Mouse (Mus musculus) intestine, embryonic 16.5 days (tissue): ENCODE measurements around the gene Zdhhc5. TPM values are rescaled to one million over a fixed set of nuclear protein-coding genes. Genes with fewer than 3 reads are reported as not detected.

Experiments used
- ATAC-seq: fragments of 200-750 bp; cut with Nextera tagmentation; 2 replicates; pipeline ENCODE4 v1.8.0; 2017; ENCODE audit warnings: moderate TSS enrichment, moderate library complexity
- H3K27ac ChIP-seq: fragments of 300-500 bp; sonication (generic); 2 replicates; pipeline ENCODE4 v1.5.1; 2014; ENCODE audit warnings: mild to moderate bottlenecking, low read length
- H3K27me3 ChIP-seq: fragments of 300-500 bp; sonication (generic); replicated peaks from 2 replicates; pipeline ENCODE4 v1.6.1; 2014; ENCODE audit warnings: low read length, control low read depth, mixed read lengths; ENCODE audit not compliant: control insufficient read depth, insufficient read depth
- H3K36me3 ChIP-seq: fragments of 300-500 bp; sonication (generic); 2 replicates; pipeline ENCODE4 v1.6.1; 2014; ENCODE audit warnings: low read length, control low read depth; ENCODE audit not compliant: control insufficient read depth, insufficient read depth
- H3K4me1 ChIP-seq: fragments of 300-500 bp; sonication (generic); 2 replicates; pipeline ENCODE4 v1.6.1; 2014; ENCODE audit warnings: low read length, control low read depth, mixed read lengths; ENCODE audit not compliant: control insufficient read depth, insufficient read depth
- H3K4me2 ChIP-seq: fragments of 300-500 bp; sonication (generic); 2 replicates; pipeline ENCODE4 v1.6.1; 2014; ENCODE audit warnings: low read depth, low read length, control low read depth
- H3K4me3 ChIP-seq: fragments of 300-500 bp; sonication (generic); 2 replicates; pipeline ENCODE4 v1.5.1; 2014; ENCODE audit warnings: mild to moderate bottlenecking, low read length
- H3K9ac ChIP-seq: fragments of 300-500 bp; sonication (generic); 2 replicates; pipeline ENCODE4 v1.6.1; 2014; ENCODE audit warnings: low read depth, low read length
- H3K9me3 ChIP-seq: fragments of 300-500 bp; sonication (generic); 2 replicates; pipeline ENCODE4 v1.6.1; 2016; ENCODE audit warnings: low read length, control low read depth; ENCODE audit not compliant: control insufficient read depth
- WGBS: fragments of 180-500 bp; shearing (Covaris S2); extraction: QIAGEN DNeasy Blood & Tissue Kit; methylation state at CpG from one replicate; pipeline ENCODE4 v1.1.7; 2014; 5-methylcytosine and 5-hydroxymethylcytosine counted together
- polyA plus RNA-seq: library from polyadenylated mRNA; unstranded; fragments of >200 nt; fragmentation: Nextera tagmentation; extraction: Ambion mirVana; gene quantifications from 2 replicates; pipeline ENCODE4 v1.2.1, GENCODE M21; 2015

Gene Zdhhc5
- polyA plus RNA-seq, 1 experiment from 2014 or later = 18.3 TPM

DNA sequence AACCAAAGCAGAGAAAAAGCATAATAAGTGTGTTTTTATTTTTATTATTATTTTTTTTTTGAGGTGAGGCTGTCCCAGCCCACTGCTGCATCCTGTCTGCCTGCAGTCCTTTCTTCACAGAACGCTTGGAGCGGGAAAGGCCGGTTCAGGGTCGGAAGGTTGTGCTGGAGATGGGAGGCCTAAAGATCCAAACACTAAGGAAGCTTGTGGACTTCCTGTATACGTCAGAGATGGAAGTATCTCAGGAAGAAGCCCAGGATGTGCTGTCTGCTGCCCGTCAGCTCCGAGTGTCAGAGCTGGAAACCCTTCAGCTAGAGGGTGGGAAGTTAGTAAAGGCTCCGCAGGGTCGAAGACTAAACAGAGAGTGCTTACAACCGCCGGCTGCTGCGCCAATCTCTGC, 48.9 kb downstream of the Zdhhc5 start:
- peaks cover 8% of the 10 kb centered on the region for H3K4me1 ChIP-seq
- no peak overlapping the region for H3K4me3 ChIP-seq
- H3K9ac ChIP-seq = no peak overlapping the region
- H3K36me3 ChIP-seq = no peaks in the 10 kb centered on the region
- WGBS = 50% methylated on average over 12 of the region's 12 CpGs
- no peak overlapping the region for H3K4me2 ChIP-seq
- no peaks in the 10 kb centered on the region for H3K27me3 ChIP-seq
- no peak overlapping the region for H3K27ac ChIP-seq
- no peak for ATAC-seq
- no peaks in the 10 kb centered on the region for H3K9me3 ChIP-seq

DNA sequence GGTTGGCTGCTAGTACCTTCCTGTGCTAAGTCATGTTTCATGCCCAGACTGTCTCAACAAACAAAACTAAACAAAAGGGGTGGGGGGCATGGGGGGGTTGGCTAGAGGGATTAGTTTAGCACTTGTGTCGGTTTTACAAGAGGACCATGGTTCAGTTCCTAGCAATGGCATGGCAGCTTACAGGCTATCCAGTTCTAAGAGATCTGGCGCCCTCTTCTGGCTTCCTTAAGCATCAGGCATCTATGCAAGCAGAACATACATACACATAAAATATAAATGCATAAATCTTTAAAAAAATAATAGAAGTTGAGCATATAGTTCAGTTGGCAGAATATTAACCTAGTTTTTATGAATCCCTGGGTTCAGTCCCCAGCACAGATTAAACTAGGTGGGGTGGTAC, 52.1 kb downstream of the Zdhhc5 start:
- H3K4me2 ChIP-seq = no peak overlapping the region
- no peaks in the 10 kb centered on the region for H3K9me3 ChIP-seq
- H3K27ac ChIP-seq = no peak overlapping the region
- ATAC-seq = no peak
- no peaks in the 10 kb centered on the region for H3K4me1 ChIP-seq
- H3K9ac ChIP-seq = no peak overlapping the region
- H3K4me3 ChIP-seq = no peak overlapping the region
- H3K27me3 ChIP-seq = no peaks in the 10 kb centered on the region
- 33% methylated on average over 2 of the region's 2 CpGs for WGBS
- H3K36me3 ChIP-seq = no peaks in the 10 kb centered on the region

DNA sequence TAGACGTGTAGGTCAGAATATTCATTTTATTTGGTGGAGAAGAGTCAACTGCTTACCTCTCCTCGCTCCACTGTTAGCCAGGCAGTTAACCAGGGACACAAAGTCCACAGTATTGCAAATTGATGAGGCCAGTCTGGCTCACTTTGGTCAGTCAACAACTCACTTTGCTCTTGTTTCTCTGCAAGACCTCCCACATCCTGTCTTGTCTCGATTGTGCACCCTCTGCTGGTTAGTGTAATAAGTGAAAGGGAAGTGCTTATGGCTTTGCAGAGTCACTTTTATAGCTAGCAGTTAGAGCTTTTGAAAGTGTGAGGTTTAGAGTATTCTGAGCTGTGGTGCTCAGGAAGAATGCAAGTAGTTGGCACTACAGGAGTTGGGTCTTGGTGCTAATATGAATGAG, 54.7 kb downstream of the Zdhhc5 start:
- no peaks in the 10 kb centered on the region for H3K9me3 ChIP-seq
- H3K4me2 ChIP-seq = no peak overlapping the region
- H3K27me3 ChIP-seq = no peaks in the 10 kb centered on the region
- ATAC-seq = peak; percentile 68
- 52% methylated on average over 3 of the region's 3 CpGs for WGBS
- H3K9ac ChIP-seq = no peak overlapping the region
- H3K27ac ChIP-seq = no peak overlapping the region
- no peak overlapping the region for H3K4me3 ChIP-seq
- no peaks in the 10 kb centered on the region for H3K4me1 ChIP-seq
- H3K36me3 ChIP-seq = no peaks in the 10 kb centered on the region

DNA sequence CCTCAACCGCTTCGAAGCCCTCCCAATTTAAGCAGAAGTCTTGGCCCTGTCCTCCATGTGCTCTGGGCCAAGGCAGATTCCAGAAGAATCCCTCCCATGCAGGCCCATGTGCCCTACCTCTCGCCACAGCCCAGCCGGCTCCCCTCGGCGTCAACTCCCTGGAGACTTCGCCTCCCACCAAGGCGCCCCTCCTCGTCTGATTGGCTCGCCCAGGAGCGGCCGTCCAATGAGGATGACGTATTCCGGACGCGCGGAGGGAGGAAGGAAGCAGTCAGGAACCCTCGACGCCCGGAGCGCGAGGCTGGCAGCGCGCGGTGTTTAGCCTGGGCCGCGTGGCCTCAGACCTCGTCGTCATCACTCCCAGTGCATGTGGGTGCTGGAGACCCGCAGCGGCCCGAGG, 56.2 kb downstream of the Zdhhc5 start, which contains the start of gene Btbd18:
Gene Btbd18 (plus strand): TSS at position 274 of the 400 bp plus-strand sequence.
- H3K27ac ChIP-seq = no peak within 1 kb of the TSS
- no peak within 1 kb of the TSS for H3K4me3 ChIP-seq
- H3K4me2 ChIP-seq = no peak within 1 kb of the TSS
- ATAC-seq = no peak
- 94% methylated on average over 32 of the region's 32 CpGs for WGBS
- no peaks in the 10 kb centered on the region for H3K27me3 ChIP-seq
- H3K9me3 ChIP-seq = no peaks in the 10 kb centered on the region
- no peaks in the 10 kb centered on the region for H3K36me3 ChIP-seq
- H3K9ac ChIP-seq = no peak within 1 kb of the TSS
- H3K4me1 ChIP-seq = no peaks in the 10 kb centered on the region

DNA sequence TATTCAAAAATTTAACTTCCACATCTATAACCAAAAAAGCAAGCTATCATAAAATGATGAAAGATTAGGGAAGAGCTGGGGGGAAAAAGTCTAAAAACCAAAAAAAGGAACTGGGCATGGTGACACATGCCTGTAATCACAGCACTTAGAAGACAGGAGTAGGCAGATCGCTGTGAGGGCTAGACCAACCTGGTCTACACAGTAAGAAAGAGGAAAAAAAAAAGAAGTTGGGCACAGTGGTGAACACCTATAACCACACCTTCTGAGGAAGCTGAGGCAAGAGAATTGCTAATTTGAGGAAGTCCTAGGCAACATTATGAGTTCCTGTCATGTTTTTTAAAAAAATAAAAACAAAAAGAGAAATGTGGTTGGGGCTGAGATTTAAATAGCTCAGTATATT, 59.1 kb downstream of the Zdhhc5 start:
- Histone ChIP-seq H3K27me3 (no peaks in the 10 kb centered on the region), H3K27ac (no peak overlapping the region), H3K9me3 (no peaks in the 10 kb centered on the region), H3K4me3 (no peak overlapping the region), H3K4me1 (no peaks in the 10 kb centered on the region), H3K9ac (no peak overlapping the region), H3K4me2 (no peak overlapping the region), H3K36me3 (no peaks in the 10 kb centered on the region)
- 69% methylated on average over 1 of the region's 1 CpGs for WGBS
- no peak for ATAC-seq

DNA sequence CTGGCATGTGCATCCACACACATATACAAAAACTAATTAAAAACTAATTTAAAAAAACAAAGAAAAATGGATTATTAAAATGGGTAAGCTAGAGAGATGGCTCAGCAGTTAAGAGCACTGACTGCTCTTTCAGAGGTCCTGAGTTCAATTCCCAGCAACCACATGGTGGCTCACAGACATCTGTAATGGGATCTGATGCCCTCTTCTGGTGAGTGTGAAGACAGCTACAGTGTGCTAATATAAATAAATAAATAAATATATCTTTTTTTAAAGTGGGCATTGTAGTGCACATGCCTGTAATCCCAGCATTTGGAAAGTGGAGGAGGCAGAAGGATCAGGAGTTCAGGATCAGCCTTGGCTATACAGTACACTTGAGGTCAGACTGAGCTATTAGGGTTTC, 61.6 kb downstream of the Zdhhc5 start:
- Histone ChIP-seq H3K9ac (no peak overlapping the region), H3K27ac (no peak overlapping the region), H3K9me3 (no peaks in the 10 kb centered on the region), H3K4me1 (no peaks in the 10 kb centered on the region), H3K4me2 (no peak overlapping the region), H3K36me3 (no peaks in the 10 kb centered on the region), H3K4me3 (no peak overlapping the region), H3K27me3 (no peaks in the 10 kb centered on the region)
- no peak for ATAC-seq

DNA sequence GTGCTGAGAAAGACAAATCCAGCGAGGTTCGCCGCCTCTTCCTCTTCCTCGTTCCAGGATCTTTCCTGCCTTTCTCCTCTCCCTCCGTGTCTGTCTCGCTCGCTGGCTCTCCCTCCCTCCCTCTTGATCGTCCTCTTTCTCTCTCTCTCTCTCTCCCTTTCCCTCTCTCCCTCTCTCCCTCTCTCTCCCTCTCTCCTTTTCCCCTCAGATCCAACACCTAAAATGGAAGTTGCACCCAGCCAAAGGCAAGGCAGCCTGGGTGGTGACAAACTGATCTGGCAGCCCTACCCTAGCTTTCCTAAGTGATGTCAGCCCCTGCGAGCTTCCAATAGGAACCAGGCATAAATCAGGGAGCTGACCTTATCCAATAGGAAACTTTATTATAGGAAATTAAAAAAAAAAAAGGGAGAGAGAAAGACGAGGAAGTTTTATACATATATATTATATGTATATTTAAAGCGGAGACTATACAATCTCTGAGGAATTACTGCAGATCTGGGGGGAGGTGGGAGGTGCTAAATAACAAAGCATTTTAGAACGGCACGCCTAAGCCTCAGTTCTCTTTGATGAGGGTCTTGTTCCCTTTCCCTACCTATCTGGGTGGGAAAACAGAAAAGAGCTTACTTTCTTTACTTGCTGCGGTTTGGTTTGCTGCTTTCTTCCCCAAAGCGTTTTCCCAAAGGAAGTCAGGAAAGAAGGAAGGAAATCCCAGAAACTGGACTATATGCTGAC, 64.3 kb downstream of the Zdhhc5 start, which contains the start of gene Ctnnd1:
Gene Ctnnd1 (minus strand): TSS at position 302 of the 732 bp plus-strand sequence.
- Histone ChIP-seq H3K4me1 (0 out of 2 replicates have a peak, but pooled peaks cover 12% of the 10 kb centered on the region), H3K4me3 (peak within 1 kb of the TSS; percentile 69), H3K27me3 (no peaks in the 10 kb centered on the region), H3K36me3 (no peaks in the 10 kb centered on the region), H3K4me2 (peak within 1 kb of the TSS; percentile 61), H3K9me3 (no peaks in the 10 kb centered on the region), H3K27ac (peak within 1 kb of the TSS; percentile 97), H3K9ac (peak within 1 kb of the TSS; percentile 82)
- peak; percentile 98 for ATAC-seq
- WGBS = under 1% methylated on average over 15 of the region's 15 CpGs

DNA sequence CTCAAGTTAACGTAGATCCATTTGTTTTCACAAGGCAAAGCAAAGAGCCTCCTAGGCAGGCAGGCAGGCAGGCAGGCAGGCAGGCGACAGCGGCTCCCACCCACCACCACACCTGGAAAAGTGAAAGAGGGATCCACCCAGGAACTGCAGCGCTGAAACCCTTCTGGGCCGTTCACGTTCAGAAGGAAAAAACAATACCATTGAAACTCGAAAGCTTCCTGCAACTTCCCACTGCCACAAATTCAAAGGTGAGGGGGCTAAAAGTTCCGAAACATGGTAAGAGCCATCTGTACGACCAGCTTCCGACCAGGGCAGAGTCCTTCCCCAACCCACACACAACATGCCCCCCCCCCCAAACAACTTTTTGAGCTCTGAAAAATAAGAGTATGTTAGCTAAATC, 65.3 kb downstream of the Zdhhc5 start:
- Histone ChIP-seq H3K36me3 (no peaks in the 10 kb centered on the region), H3K27me3 (no peaks in the 10 kb centered on the region), H3K4me2 (peak overlapping the region; percentile 52), H3K9ac (peak overlapping the region; percentile 80), H3K27ac (peak overlapping the region; percentile 90), H3K4me1 (0 out of 2 replicates have a peak, but pooled peaks cover 12% of the 10 kb centered on the region), H3K4me3 (peak overlapping the region; percentile 69), H3K9me3 (no peaks in the 10 kb centered on the region)
- peak; percentile 51; the same call in 1 of the 2 replicates for ATAC-seq
- WGBS = 0% methylated on average over 10 of the region's 10 CpGs

DNA sequence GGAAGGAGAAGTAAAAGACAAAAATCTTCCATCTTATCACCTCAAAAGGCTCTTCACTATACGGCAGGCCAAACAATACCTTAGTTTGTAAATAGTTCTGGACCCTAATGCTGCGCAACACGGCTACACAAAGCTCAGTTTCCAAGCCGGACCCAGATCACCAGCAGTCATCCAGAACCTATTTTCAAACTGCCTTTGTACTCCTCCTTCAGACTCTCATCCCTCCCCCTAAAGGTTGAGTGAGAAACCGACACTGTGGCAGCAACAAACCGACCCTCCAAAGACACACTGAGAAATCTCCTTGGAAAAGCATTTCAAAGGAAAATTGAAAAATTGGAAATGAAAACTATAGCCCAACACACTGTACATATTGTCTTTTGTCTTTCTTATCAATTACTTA, 66.6 kb downstream of the Zdhhc5 start:
- ATAC-seq = no peak
- H3K27ac ChIP-seq = no peak overlapping the region
- 18% methylated on average over 6 of the region's 6 CpGs for WGBS

More for the DNA sequence above, 66.6 kb downstream of the Zdhhc5 start:
- Histone ChIP-seq H3K27me3 (no peaks in the 10 kb centered on the region), H3K9me3 (no peaks in the 10 kb centered on the region), H3K4me3 (peak overlapping the region; percentile 51), H3K4me1 (peaks cover 17% of the 10 kb centered on the region; the same call in 1 of the 2 replicates), H3K4me2 (peak overlapping the region; percentile 68), H3K9ac (peak overlapping the region; percentile 62), H3K36me3 (no peaks in the 10 kb centered on the region)
